Mouse (Mus musculus): ENCODE results near the gene Lins1. TPM values are rescaled to one million over a fixed set of nuclear protein-coding genes. Genes with fewer than 3 reads are reported as not detected.

The Lins1 gene
- polyA plus RNA-seq (2014; fragmentation: Nextera tagmentation; extraction: Ambion mirVana), result 25.9 and 26.7 TPM in 2 replicates

- peak; percentile 98 for DNase-seq
- WGBS, result under 1% methylated on average over 52 of the region's 52 CpGs
- Histone ChIP-seq H3K4me3 (ENCODE audit: low read depth, low read length) (peak within 1 kb of the TSS; percentile 74), H3K4me1 (ENCODE audit: insufficient read depth) (peaks cover 6% of the 10 kb centered on the region; the same call in 1 of the 2 replicates), H3K9me3 (ENCODE audit: low read depth, low read length) (no peaks in the 10 kb centered on the region), H3K9ac (peak within 1 kb of the TSS; percentile 74), H3K4me2 (peak within 1 kb of the TSS; percentile 83), H3K27me3 (ENCODE audit: insufficient read depth, low read length) (no peaks in the 10 kb centered on the region), H3K27ac (ENCODE audit: low read depth) (peak within 1 kb of the TSS; percentile 84), H3K36me3 (ENCODE audit: insufficient read depth) (no peaks in the 10 kb centered on the region)
- peak; percentile 62 for TF ChIP-seq CTCF (IDR thresholded peaks at IDR 0.05; ENCODE audit: low read depth)
- ATAC-seq (ENCODE audit: insufficient read depth), result peak; percentile 99
These were observed at the start of gene Lins1 for GRCm38 (mm10) chr7:66689620-66690360. TSS of gene Lins1 (plus strand) at chr7:66689889.

DNA sequence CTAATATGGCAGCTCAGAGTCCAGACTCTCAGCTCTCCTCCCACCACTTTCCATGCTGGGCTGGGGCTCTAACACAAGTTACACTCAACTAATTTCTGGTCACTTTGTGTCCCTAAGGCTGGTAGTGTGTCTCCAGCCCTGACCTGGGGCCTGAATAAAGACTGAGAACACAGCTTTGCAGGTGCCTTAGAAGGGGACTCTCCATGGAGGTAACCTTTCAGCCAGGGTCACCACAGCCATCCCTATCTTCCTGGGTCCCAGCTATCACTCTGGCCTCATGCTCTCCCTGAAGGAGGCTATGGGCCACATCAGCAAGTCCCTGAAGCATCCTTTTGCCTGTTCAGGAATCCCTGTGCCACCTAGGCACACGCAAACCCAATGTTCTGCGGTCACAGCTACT is 44.0 kb upstream of the Lins1 start:
- 98% methylated on average over 2 of the region's 2 CpGs for WGBS
- TF ChIP-seq CTCF (IDR thresholded peaks at IDR 0.05; ENCODE audit: low read depth), result no peak

DNA sequence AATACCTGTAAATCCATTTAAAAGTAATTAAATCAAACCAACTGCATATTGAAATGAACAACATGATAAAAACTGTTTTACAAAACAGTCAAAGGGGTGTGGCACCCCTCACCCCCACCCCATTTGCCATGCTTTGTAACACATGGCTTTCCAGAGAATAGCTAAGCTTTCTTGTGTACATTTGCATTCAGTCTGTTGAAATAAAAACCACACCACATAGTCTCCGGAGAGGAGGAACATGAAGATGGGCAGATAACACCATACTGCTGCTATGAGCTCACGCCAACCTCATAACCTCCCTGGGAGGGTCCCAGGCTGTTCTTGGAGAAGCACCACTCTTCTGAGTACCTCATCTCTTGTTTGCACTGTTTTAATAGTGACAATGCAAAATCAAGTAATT is 40.5 kb upstream of the Lins1 start:
- no peaks in the 10 kb centered on the region for H3K9me3 ChIP-seq (ENCODE audit: low read depth, low read length)
- no peak overlapping the region for H3K27ac ChIP-seq (ENCODE audit: low read depth)
- no peak overlapping the region for H3K4me2 ChIP-seq
- no peaks in the 10 kb centered on the region for H3K4me1 ChIP-seq (ENCODE audit: insufficient read depth)
- TF ChIP-seq CTCF (IDR thresholded peaks at IDR 0.05; ENCODE audit: low read depth), result no peak
- H3K4me3 ChIP-seq (ENCODE audit: low read depth, low read length), result no peak overlapping the region
- peaks cover 32% of the 10 kb centered on the region; the same call in 1 of the 2 replicates for H3K36me3 ChIP-seq (ENCODE audit: insufficient read depth)
- no peak for ATAC-seq (ENCODE audit: insufficient read depth)
- H3K27me3 ChIP-seq (ENCODE audit: insufficient read depth, low read length), result no peaks in the 10 kb centered on the region
- 74% methylated on average over 2 of the region's 2 CpGs for WGBS
- H3K9ac ChIP-seq, result no peak overlapping the region
- no peak for DNase-seq

More for the DNA sequence above, 44.0 kb upstream of the Lins1 start:
- Histone ChIP-seq H3K4me3 (ENCODE audit: low read depth, low read length) (no peak overlapping the region), H3K9me3 (ENCODE audit: low read depth, low read length) (no peaks in the 10 kb centered on the region), H3K36me3 (ENCODE audit: insufficient read depth) (peaks cover 23% of the 10 kb centered on the region; the same call in 1 of the 2 replicates), H3K27me3 (ENCODE audit: insufficient read depth, low read length) (no peaks in the 10 kb centered on the region), H3K4me2 (no peak overlapping the region), H3K4me1 (ENCODE audit: insufficient read depth) (no peaks in the 10 kb centered on the region), H3K9ac (no peak overlapping the region), H3K27ac (ENCODE audit: low read depth) (no peak overlapping the region)
- ATAC-seq (ENCODE audit: insufficient read depth), result no peak
- DNase-seq, result no peak

DNA sequence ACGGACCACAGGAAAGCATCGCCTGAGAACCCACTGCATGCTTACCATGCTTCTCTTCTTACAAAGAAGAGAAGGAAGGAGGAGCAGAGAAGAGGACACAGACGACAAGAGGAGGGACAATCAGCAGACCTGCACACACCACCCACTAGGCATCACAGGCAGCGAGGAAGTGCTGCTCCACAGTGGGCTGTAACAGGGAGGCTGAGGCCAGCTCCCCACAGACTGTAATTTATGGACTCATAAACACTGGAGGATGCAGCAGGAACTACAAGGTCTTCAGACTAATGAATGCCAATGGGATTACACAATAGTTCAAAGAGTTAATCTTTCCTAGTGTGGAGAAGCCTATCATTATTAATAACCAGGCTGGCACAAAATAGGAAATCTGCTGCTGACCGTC is 38.8 kb upstream of the Lins1 start:
- Histone ChIP-seq H3K27ac (ENCODE audit: low read depth) (no peak overlapping the region), H3K4me1 (ENCODE audit: insufficient read depth) (no peaks in the 10 kb centered on the region), H3K9me3 (ENCODE audit: low read depth, low read length) (no peaks in the 10 kb centered on the region), H3K27me3 (ENCODE audit: insufficient read depth, low read length) (no peaks in the 10 kb centered on the region), H3K4me3 (ENCODE audit: low read depth, low read length) (no peak overlapping the region), H3K9ac (no peak overlapping the region), H3K4me2 (no peak overlapping the region), H3K36me3 (ENCODE audit: insufficient read depth) (peaks cover 45% of the 10 kb centered on the region; the same call in 1 of the 2 replicates)
- ATAC-seq (ENCODE audit: insufficient read depth) (no peak), DNase-seq (no peak)
- TF ChIP-seq CTCF (IDR thresholded peaks at IDR 0.05; ENCODE audit: low read depth), result no peak
- 77% methylated on average over 5 of the region's 5 CpGs for WGBS

- H3K36me3 ChIP-seq (ENCODE audit: insufficient read depth), result peaks cover 47% of the 10 kb centered on the region; the same call in 1 of the 2 replicates
- no peak overlapping the region for H3K4me3 ChIP-seq (ENCODE audit: low read depth, low read length)
These were observed 37.5 kb upstream of the Lins1 start for GRCm38 (mm10) chr7:66652216-66652615.

GRCm38 (mm10) chr7:66653596-66653995 is 36.1 kb upstream of the Lins1 start:
- Histone ChIP-seq H3K27ac (ENCODE audit: low read depth) (no peak overlapping the region), H3K4me3 (ENCODE audit: low read depth, low read length) (no peak overlapping the region), H3K36me3 (ENCODE audit: insufficient read depth) (peaks cover 48% of the 10 kb centered on the region; the same call in 1 of the 2 replicates), H3K27me3 (ENCODE audit: insufficient read depth, low read length) (no peaks in the 10 kb centered on the region), H3K9ac (no peak overlapping the region), H3K4me2 (no peak overlapping the region), H3K9me3 (ENCODE audit: low read depth, low read length) (no peaks in the 10 kb centered on the region), H3K4me1 (ENCODE audit: insufficient read depth) (no peaks in the 10 kb centered on the region)
- no peak for ATAC-seq (ENCODE audit: insufficient read depth)
- TF ChIP-seq CTCF (IDR thresholded peaks at IDR 0.05; ENCODE audit: low read depth), result no peak
- DNase-seq, result no peak
- WGBS, result 84% methylated on average over 9 of the region's 9 CpGs

More at GRCm38 (mm10) chr7:66652216-66652615, 37.5 kb upstream of the Lins1 start:
- ATAC-seq (ENCODE audit: insufficient read depth) (no peak), DNase-seq (no peak)
- WGBS, result 84% methylated on average over 4 of the region's 4 CpGs
- Histone ChIP-seq H3K4me2 (no peak overlapping the region), H3K9ac (no peak overlapping the region), H3K4me1 (ENCODE audit: insufficient read depth) (no peaks in the 10 kb centered on the region), H3K27ac (ENCODE audit: low read depth) (no peak overlapping the region), H3K9me3 (ENCODE audit: low read depth, low read length) (no peaks in the 10 kb centered on the region), H3K27me3 (ENCODE audit: insufficient read depth, low read length) (no peaks in the 10 kb centered on the region)
- no peak for TF ChIP-seq CTCF (IDR thresholded peaks at IDR 0.05; ENCODE audit: low read depth)

DNA sequence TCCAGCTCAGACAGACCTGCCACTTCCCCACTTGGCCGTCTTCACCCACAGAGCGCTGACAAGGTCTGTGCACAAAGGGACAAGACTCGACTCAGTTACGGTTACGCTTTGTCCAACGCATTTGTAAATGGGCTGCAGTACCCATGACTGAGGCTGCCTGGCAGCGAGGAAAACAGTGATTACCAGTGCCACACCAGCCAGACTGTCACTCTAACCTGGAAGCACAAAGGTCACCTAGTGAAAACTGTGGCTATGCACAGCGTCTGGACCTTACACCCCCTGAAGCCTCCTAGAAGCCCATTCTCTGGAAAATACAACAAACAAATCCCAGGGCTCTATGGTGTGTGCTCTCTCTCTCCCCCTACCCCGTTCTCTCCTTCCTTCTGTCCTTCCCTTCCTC is 34.2 kb upstream of the Lins1 start:
- H3K9ac ChIP-seq, result no peak overlapping the region
- DNase-seq, result no peak
- no peak for TF ChIP-seq CTCF (IDR thresholded peaks at IDR 0.05; ENCODE audit: low read depth)
- H3K36me3 ChIP-seq (ENCODE audit: insufficient read depth), result peaks cover 61% of the 10 kb centered on the region; the same call in 1 of the 2 replicates
- ATAC-seq (ENCODE audit: insufficient read depth), result no peak
- WGBS, result 86% methylated on average over 9 of the region's 9 CpGs
- no peak overlapping the region for H3K27ac ChIP-seq (ENCODE audit: low read depth)
- no peaks in the 10 kb centered on the region for H3K9me3 ChIP-seq (ENCODE audit: low read depth, low read length)
- H3K4me2 ChIP-seq, result no peak overlapping the region
- H3K4me3 ChIP-seq (ENCODE audit: low read depth, low read length), result no peak overlapping the region
- no peaks in the 10 kb centered on the region for H3K27me3 ChIP-seq (ENCODE audit: insufficient read depth, low read length)
- no peaks in the 10 kb centered on the region for H3K4me1 ChIP-seq (ENCODE audit: insufficient read depth)
